Mouse (Mus musculus) heart, embryonic 10.5 days (tissue): ENCODE results near the gene Ccdc8. TPM values are rescaled to one million over a fixed set of nuclear protein-coding genes. Genes with fewer than 3 reads are reported as not detected.

ENCODE experiments used
- DNase-seq: peaks from one replicate; pipeline ENCODE4 v3.0.0-alpha.2; 2017; ENCODE audit warnings: low spot score
- H3K27ac ChIP-seq: fragments of 300-500 bp; sonication (generic); 2 replicates; pipeline ENCODE4 v1.5.1; 2016; ENCODE audit warnings: mild to moderate bottlenecking
- H3K27me3 ChIP-seq: fragments of 300-500 bp; sonication (generic); 2 replicates; pipeline ENCODE4 v1.6.1; 2016; ENCODE audit warnings: mild to moderate bottlenecking; ENCODE audit not compliant: poor library complexity, insufficient read depth, severe bottlenecking
- H3K36me3 ChIP-seq: fragments of 300-500 bp; sonication (generic); 2 replicates; pipeline ENCODE4 v1.6.1; 2016; ENCODE audit warnings: mild to moderate bottlenecking, moderate library complexity
- H3K4me1 ChIP-seq: fragments of 300-500 bp; sonication (generic); 2 replicates; pipeline ENCODE4 v1.6.1; 2016; ENCODE audit warnings: mild to moderate bottlenecking
- H3K4me3 ChIP-seq: fragments of 300-500 bp; sonication (generic); 2 replicates; pipeline ENCODE4 v1.5.1; 2016; ENCODE audit warnings: mild to moderate bottlenecking, moderate library complexity
- H3K9me3 ChIP-seq: fragments of 300-500 bp; sonication (generic); 2 replicates; pipeline ENCODE4 v1.6.1; 2016; ENCODE audit warnings: mild to moderate bottlenecking, moderate library complexity
- WGBS: fragments of 180-500 bp; shearing (Covaris S2); methylation state at CpG from one replicate; pipeline ENCODE4 v1.1.7; 2016; 5-methylcytosine and 5-hydroxymethylcytosine counted together
- polyA plus RNA-seq: library from polyadenylated mRNA; unstranded; fragments of >200 nt; fragmentation: Nextera tagmentation; extraction: Ambion mirVana; gene quantifications from 2 replicates; pipeline ENCODE4 v1.2.1, GENCODE M21; 2016

Ccdc8 gene
- polyA plus RNA-seq, 1 experiment from 2014 or later = 13.3 TPM

- no peaks in the 10 kb centered on the region for H3K27me3 ChIP-seq
- peaks cover 33% of the 10 kb centered on the region for H3K4me1 ChIP-seq
- peaks cover 2% of the 10 kb centered on the region; the same call in 1 of the 2 replicates for H3K36me3 ChIP-seq
- no peak for DNase-seq
- 66% methylated on average over 7 of the region's 7 CpGs for WGBS
- H3K27ac ChIP-seq = no peak overlapping the region
- no peak overlapping the region for H3K4me3 ChIP-seq
- H3K9me3 ChIP-seq = 0 out of 2 replicates have a peak, but pooled peaks cover 3% of the 10 kb centered on the region
Observed at GRCm38 (mm10) chr7:16987541-16988149, 4.9 kb upstream of the Ccdc8 start.

GRCm38 (mm10) chr7:16988405-16988804, 4.1 kb upstream of the Ccdc8 start:
- no peak overlapping the region for H3K4me3 ChIP-seq
- peaks cover 30% of the 10 kb centered on the region for H3K4me1 ChIP-seq
- no peak for DNase-seq
- H3K27ac ChIP-seq = no peak overlapping the region
- H3K36me3 ChIP-seq = peaks cover 2% of the 10 kb centered on the region; the same call in 1 of the 2 replicates
- 63% methylated on average over 3 of the region's 3 CpGs for WGBS
- no peaks in the 10 kb centered on the region for H3K27me3 ChIP-seq
- 0 out of 2 replicates have a peak, but pooled peaks cover 3% of the 10 kb centered on the region for H3K9me3 ChIP-seq

- 36% methylated on average over 15 of the region's 15 CpGs for WGBS
- H3K27me3 ChIP-seq = no peaks in the 10 kb centered on the region
- DNase-seq = no peak
- H3K27ac ChIP-seq = peak overlapping the region; percentile 82
- peaks cover 6% of the 10 kb centered on the region for H3K36me3 ChIP-seq
- no peak overlapping the region; the same call in 1 of the 2 replicates for H3K4me3 ChIP-seq
- peaks cover 41% of the 10 kb centered on the region for H3K4me1 ChIP-seq
- 0 out of 2 replicates have a peak, but pooled peaks cover 3% of the 10 kb centered on the region for H3K9me3 ChIP-seq
Observed at GRCm38 (mm10) chr7:16990006-16990744, 2.3 kb upstream of the Ccdc8 start.

GRCm38 (mm10) chr7:16991681-16992450, 642 bp upstream of the Ccdc8 start:
- H3K27me3 ChIP-seq = no peaks in the 10 kb centered on the region
- peaks cover 23% of the 10 kb centered on the region for H3K36me3 ChIP-seq
- peak; percentile 92 for DNase-seq
- peak overlapping the region; percentile 92 for H3K27ac ChIP-seq
- peak overlapping the region; percentile 33 for H3K4me3 ChIP-seq
- 61% methylated on average over 18 of the region's 18 CpGs for WGBS
- 0 out of 2 replicates have a peak, but pooled peaks cover 3% of the 10 kb centered on the region for H3K9me3 ChIP-seq
- peaks cover 57% of the 10 kb centered on the region for H3K4me1 ChIP-seq

- H3K9me3 ChIP-seq = 0 out of 2 replicates have a peak, but pooled peaks cover 3% of the 10 kb centered on the region
- H3K27ac ChIP-seq = peak overlapping the region; percentile 97
- peak overlapping the region; percentile 82 for H3K4me3 ChIP-seq
- WGBS = under 1% methylated on average over 27 of the region's 27 CpGs
- H3K4me1 ChIP-seq = peaks cover 63% of the 10 kb centered on the region
- H3K36me3 ChIP-seq = peaks cover 41% of the 10 kb centered on the region
- DNase-seq = peak; percentile 97
- H3K27me3 ChIP-seq = no peaks in the 10 kb centered on the region
Observed at GRCm38 (mm10) chr7:16993651-16994399, 1.3 kb downstream of the Ccdc8 start.

GRCm38 (mm10) chr7:16994400-16994799, 1.9 kb downstream of the Ccdc8 start:
- no peak for DNase-seq
- Histone ChIP-seq H3K27ac (peak overlapping the region; percentile 97), H3K4me3 (peak overlapping the region; percentile 82), H3K27me3 (no peaks in the 10 kb centered on the region), H3K9me3 (0 out of 2 replicates have a peak, but pooled peaks cover 2% of the 10 kb centered on the region), H3K36me3 (peaks cover 45% of the 10 kb centered on the region), H3K4me1 (peaks cover 66% of the 10 kb centered on the region)
- whole genome bisulfite sequencing = 5% methylated on average over 20 of the region's 20 CpGs

- H3K36me3 ChIP-seq = peaks cover 51% of the 10 kb centered on the region
- H3K27me3 ChIP-seq = no peaks in the 10 kb centered on the region
Observed at GRCm38 (mm10) chr7:16995345-16995744, 2.8 kb downstream of the Ccdc8 start.

GRCm38 (mm10) chr7:16999233-16999632, 6.7 kb downstream of the Ccdc8 start:
- H3K36me3 ChIP-seq = peaks cover 73% of the 10 kb centered on the region
- peaks cover 33% of the 10 kb centered on the region for H3K4me1 ChIP-seq
- H3K27ac ChIP-seq = peak overlapping the region; percentile 7; the same call in 1 of the 2 replicates
- 35% methylated on average over 4 of the region's 4 CpGs for WGBS
- H3K27me3 ChIP-seq = no peaks in the 10 kb centered on the region
- H3K4me3 ChIP-seq = no peak overlapping the region
- H3K9me3 ChIP-seq = no peaks in the 10 kb centered on the region
- no peak for DNase-seq

More at GRCm38 (mm10) chr7:16995345-16995744, 2.8 kb downstream of the Ccdc8 start:
- Histone ChIP-seq H3K4me3 (peak overlapping the region; percentile 82), H3K27ac (peak overlapping the region; percentile 97; the same call in 1 of the 2 replicates), H3K4me1 (peaks cover 60% of the 10 kb centered on the region), H3K9me3 (no peaks in the 10 kb centered on the region)
- no peak for DNase-seq
- 93% methylated on average over 4 of the region's 4 CpGs for WGBS

- Histone ChIP-seq H3K9me3 (no peaks in the 10 kb centered on the region), H3K36me3 (peaks cover 77% of the 10 kb centered on the region), H3K27ac (peak overlapping the region; percentile 7; the same call in 1 of the 2 replicates), H3K4me1 (peaks cover 32% of the 10 kb centered on the region), H3K4me3 (no peak overlapping the region), H3K27me3 (no peaks in the 10 kb centered on the region)
- peak; percentile 92 for DNase-seq
- 19% methylated on average over 4 of the region's 4 CpGs for WGBS
Observed at GRCm38 (mm10) chr7:16999650-17000049, 7.1 kb downstream of the Ccdc8 start.

GRCm38 (mm10) chr7:17002375-17003195, 10.1 kb downstream of the Ccdc8 start:
- Histone ChIP-seq H3K27ac (no peak overlapping the region), H3K9me3 (no peaks in the 10 kb centered on the region), H3K36me3 (peaks cover 79% of the 10 kb centered on the region), H3K27me3 (no peaks in the 10 kb centered on the region), H3K4me3 (no peak overlapping the region), H3K4me1 (peaks cover 5% of the 10 kb centered on the region; the same call in 1 of the 2 replicates)
- 13% methylated on average over 7 of the region's 7 CpGs for WGBS
- peak; percentile 89 for DNase-seq

GRCm38 (mm10) chr7:17003230-17003960, 10.9 kb downstream of the Ccdc8 start:
- DNase-seq = no peak
- Histone ChIP-seq H3K4me3 (no peak overlapping the region), H3K4me1 (peaks cover 4% of the 10 kb centered on the region; the same call in 1 of the 2 replicates), H3K27ac (no peak overlapping the region), H3K27me3 (no peaks in the 10 kb centered on the region), H3K9me3 (no peaks in the 10 kb centered on the region), H3K36me3 (peaks cover 79% of the 10 kb centered on the region)
- WGBS = 78% methylated on average over 7 of the region's 7 CpGs
